Mouse (Mus musculus) small intestine, adult 2 months (tissue): ENCODE measurements around the gene Olfr710. TPM values are rescaled to one million over a fixed set of nuclear protein-coding genes. Genes with fewer than 3 reads are reported as not detected.

Source experiments
- polyA plus RNA-seq: library from polyadenylated mRNA; depleted of rRNA; stranded (reverse); fragments of >200 nt; gene quantifications from 2 replicates; pipeline ENCODE4 v1.2.3, GENCODE M21; 2012; rRNA removed

Olfr710 gene
- polyA plus RNA-seq, 1 experiment = not detected

Other genes with a start within 250 kb of the Olfr710 start
- not detected in 2 replicates for gene Olfr695, start 231.9 kb downstream of the Olfr710 start, polyA plus RNA-seq
- gene Olfr697, start 205.9 kb downstream of the Olfr710 start, polyA plus RNA-seq = not detected in 2 replicates
- not detected in 2 replicates for gene Olfr698, start 192.9 kb downstream of the Olfr710 start, polyA plus RNA-seq
- not detected in 2 replicates for gene Olfr699, start 155.1 kb downstream of the Olfr710 start, polyA plus RNA-seq
- gene Olfr700, start 139.5 kb downstream of the Olfr710 start, polyA plus RNA-seq = not detected in 2 replicates
- gene Olfr701, start 134.2 kb downstream of the Olfr710 start, polyA plus RNA-seq = not detected in 2 replicates
- gene Olfr702, start 114.4 kb downstream of the Olfr710 start, polyA plus RNA-seq = not detected in 2 replicates
- not detected in 2 replicates for gene Olfr703, start 105.0 kb downstream of the Olfr710 start, polyA plus RNA-seq
- gene Olfr704, start 85.1 kb downstream of the Olfr710 start, polyA plus RNA-seq = not detected in 2 replicates
- gene Olfr705, start 71.4 kb downstream of the Olfr710 start, polyA plus RNA-seq = not detected in 2 replicates
- gene Olfr706, start 60.1 kb downstream of the Olfr710 start, polyA plus RNA-seq = not detected in 2 replicates
- gene Olfr707, start 47.1 kb downstream of the Olfr710 start, polyA plus RNA-seq = not detected in 2 replicates
- gene Olfr1532-ps1, start 40.3 kb downstream of the Olfr710 start, polyA plus RNA-seq = not detected in 2 replicates
- not detected in 2 replicates for gene Olfr709-ps1, start 16.1 kb downstream of the Olfr710 start, polyA plus RNA-seq
- not detected in 2 replicates for gene Olfr6, start 15.6 kb upstream of the Olfr710 start, polyA plus RNA-seq
- gene Olfr711, start 27.1 kb upstream of the Olfr710 start, polyA plus RNA-seq = not detected in 2 replicates
- not detected in 2 replicates for gene Olfr2, start 57.8 kb upstream of the Olfr710 start, polyA plus RNA-seq
- gene Olfr713, start 82.9 kb upstream of the Olfr710 start, polyA plus RNA-seq = not detected in 2 replicates
- gene Olfr714, start 122.7 kb upstream of the Olfr710 start, polyA plus RNA-seq = not detected in 2 replicates
- gene Olfr17, start 144.9 kb upstream of the Olfr710 start, polyA plus RNA-seq = not detected in 2 replicates
- gene Olfr715b, start 162.1 kb upstream of the Olfr710 start, polyA plus RNA-seq = not detected in 2 replicates
- gene Olfr715, start 182.8 kb upstream of the Olfr710 start, polyA plus RNA-seq = not detected in 2 replicates
- gene Olfr716, start 190.0 kb upstream of the Olfr710 start, polyA plus RNA-seq = not detected in 2 replicates
- not detected in 2 replicates for gene Nlrp14, start 218.7 kb upstream of the Olfr710 start, polyA plus RNA-seq